Mouse (Mus musculus): ENCODE measurements around the gene Tnfsf15.

Gene Tnfsf15

DNA sequence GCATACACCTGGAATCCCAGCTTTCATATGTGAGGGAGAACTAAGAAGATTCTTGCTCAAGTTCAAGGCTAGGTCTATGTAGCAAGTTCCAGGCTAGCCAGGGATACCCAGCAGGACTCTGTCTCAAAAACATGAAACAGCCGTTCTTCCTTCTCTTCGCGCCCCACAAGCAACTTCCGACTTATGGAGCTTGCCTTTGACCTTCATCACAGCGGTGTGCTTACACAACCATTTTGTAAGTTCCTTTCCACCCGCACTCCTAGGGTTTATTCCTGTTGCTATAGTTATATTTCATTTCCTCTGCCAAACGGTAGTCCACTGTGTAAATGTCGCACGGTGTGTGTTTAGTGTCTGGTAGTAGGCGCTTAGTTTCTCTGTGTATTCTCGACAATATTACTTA is 61.9 kb downstream of the Tnfsf15 start:
- DNase-seq = no peak

DNA sequence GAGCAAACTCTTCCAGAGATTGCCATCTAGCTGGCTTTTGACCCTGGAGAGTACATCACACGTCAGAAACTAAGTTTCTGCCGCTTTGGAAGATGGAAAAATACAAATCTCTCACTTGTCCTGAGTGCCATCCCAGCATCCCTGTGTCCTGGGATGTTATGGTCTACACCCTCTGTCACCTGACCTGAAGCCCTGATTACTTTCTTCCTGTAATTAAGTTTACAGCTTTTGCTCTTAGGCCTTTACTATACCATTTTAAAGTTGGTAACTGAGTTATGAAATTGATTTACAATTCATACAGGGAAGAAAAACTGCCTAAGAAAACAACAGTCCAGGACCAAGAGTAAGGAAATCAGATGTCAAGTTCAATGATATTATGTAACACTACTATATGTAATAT is 62.5 kb downstream of the Tnfsf15 start:
- DNase-seq = no peak

DNA sequence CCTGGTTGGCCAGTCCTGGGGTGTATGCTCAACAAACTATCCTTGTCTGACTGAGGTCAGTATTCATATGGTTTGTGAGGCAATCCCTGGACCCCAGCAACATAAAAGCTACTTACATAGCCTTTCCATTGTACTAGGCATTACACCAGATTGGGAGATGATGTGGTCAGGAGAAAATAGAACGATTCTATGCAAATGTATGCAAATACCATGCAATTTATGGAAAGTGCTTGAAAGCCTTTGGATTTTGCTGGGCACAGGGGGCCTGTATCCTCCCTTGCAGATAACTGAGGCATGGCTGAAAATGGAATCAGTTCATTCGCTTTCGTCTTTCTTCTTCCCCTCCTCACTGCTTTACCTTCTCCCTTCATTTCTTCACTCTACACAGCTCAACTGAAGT is 63.4 kb downstream of the Tnfsf15 start:
- no peak for DNase-seq
